Mouse (Mus musculus) CH12.LX (cell line): ENCODE data around the gene Gtf2h1. TPM values are rescaled to one million over a fixed set of nuclear protein-coding genes. Genes with fewer than 3 reads are reported as not detected.

Experiments used
- DNase-seq: peaks from one replicate; pipeline ENCODE4 v3.0.0-alpha.2; 2013; ENCODE audit errors: extremely low read depth
- H3K27ac ChIP-seq: 2 replicates; pipeline ENCODE4 v1.5.1; 2012; ENCODE audit warnings: low read depth, mild to moderate bottlenecking, control low read depth, moderate library complexity; ENCODE audit not compliant: insufficient read depth
- H3K27me3 ChIP-seq: replicated peaks from 2 replicates; pipeline ENCODE3; 2012; ENCODE audit warnings: inconsistent platforms
- H3K36me3 ChIP-seq, 2 experiments: replicated peaks in 1 of 2; 2 replicates each; pipeline versions ENCODE3 to v1.6.1; 2012; ENCODE audit warnings: inconsistent platforms in 1 of 2, low read length in 1 of 2, mild to moderate bottlenecking in 1 of 2, mixed read lengths in 1 of 2, moderate library complexity in 1 of 2; ENCODE audit not compliant: control insufficient read depth in 1 of 2, insufficient read depth in 1 of 2
- H3K4me1 ChIP-seq, 2 experiments: 2 replicates each; pipeline ENCODE4 v1.6.1; 2012; ENCODE audit warnings: inconsistent platforms in 1 of 2, moderate library complexity in 1 of 2; ENCODE audit not compliant: insufficient read depth in 2 of 2, control insufficient read depth in 1 of 2
- H3K4me2 ChIP-seq: 2 replicates; pipeline ENCODE4 v1.6.1; 2012; ENCODE audit warnings: low read depth, mild to moderate bottlenecking, control low read depth; ENCODE audit not compliant: poor library complexity, insufficient read depth, severe bottlenecking
- H3K4me3 ChIP-seq, 3 experiments: fragments of 150-350 bp in 1 of 3; sonication (generic) in 1 of 3; replicated peaks in 1 of 3; 2 replicates each; pipeline versions ENCODE3 to v1.5.1; 2011 to 2012; ENCODE audit warnings: low read depth in 2 of 3, low read length in 2 of 3, mild to moderate bottlenecking in 2 of 3, moderate library complexity in 2 of 3, control low read depth in 1 of 3, improper control_type of control experiment in 1 of 3, inconsistent platforms in 1 of 3, mixed read lengths in 1 of 3; ENCODE audit not compliant: poor library complexity in 1 of 3
- H3K79me2 ChIP-seq: replicated peaks from 2 replicates; pipeline ENCODE4 v1.6.1; 2012; ENCODE audit warnings: mild to moderate bottlenecking, moderate library complexity; ENCODE audit not compliant: control insufficient read depth, poor library complexity, insufficient read depth, severe bottlenecking; ENCODE audit errors: extremely low read depth
- H3K9ac ChIP-seq: 2 replicates; pipeline ENCODE4 v1.6.1; 2012; ENCODE audit warnings: low read depth, mild to moderate bottlenecking, control low read depth, moderate library complexity; ENCODE audit not compliant: insufficient read depth
- H3K9me3 ChIP-seq: replicated peaks from 2 replicates; pipeline ENCODE3; 2012; ENCODE audit warnings: low read length, inconsistent platforms, mixed read lengths
- BHLHE40 ChIP-seq: IDR thresholded peaks from 2 replicates; pipeline ENCODE4 v1.6.1; 2011; ENCODE audit warnings: mild to moderate bottlenecking, low read depth, low read length, improper control_type of control experiment
- CHD1 ChIP-seq: IDR thresholded peaks from 2 replicates; pipeline ENCODE4 v1.6.1; 2012; ENCODE audit warnings: low read depth, low read length, improper control_type of control experiment, inconsistent platforms
- CHD2 ChIP-seq: IDR thresholded peaks from 2 replicates; pipeline ENCODE4 v1.6.1; 2011; ENCODE audit warnings: low read length, improper control_type of control experiment
- CTCF ChIP-seq, 2 experiments: IDR thresholded peaks in 1 of 2; conservative IDR thresholded peaks in 1 of 2; 2 replicates each; pipeline ENCODE4 v1.5.1; 2011 to 2012; ENCODE audit warnings: low read depth in 2 of 2, low read length in 2 of 2, improper control_type of control experiment in 1 of 2, inconsistent platforms in 1 of 2, mild to moderate bottlenecking in 1 of 2, moderate library complexity in 1 of 2
- ELF1 ChIP-seq: IDR thresholded peaks from 2 replicates; pipeline ENCODE4 v1.6.1; 2014; ENCODE audit warnings: low read depth, mild to moderate bottlenecking, inconsistent platforms, low read length, improper control_type of control experiment
- EP300 ChIP-seq: IDR thresholded peaks from 2 replicates; pipeline ENCODE4 v1.6.1; 2011; ENCODE audit warnings: low read length, improper control_type of control experiment
- ETS1 ChIP-seq: conservative IDR thresholded peaks from 2 replicates; pipeline ENCODE4 v1.6.1; 2012; ENCODE audit warnings: low read depth, mild to moderate bottlenecking, inconsistent platforms, low read length, improper control_type of control experiment, moderate library complexity
- GABPA ChIP-seq: IDR thresholded peaks from 2 replicates; pipeline ENCODE4 v1.6.1; 2012; ENCODE audit warnings: low read depth, low read length, improper control_type of control experiment, inconsistent platforms; ENCODE audit not compliant: insufficient replicate concordance
- HCFC1 ChIP-seq: IDR thresholded peaks from 2 replicates; pipeline ENCODE4 v1.6.1; 2012; ENCODE audit warnings: low read depth, mild to moderate bottlenecking, inconsistent platforms, low read length, improper control_type of control experiment
- IRF4 ChIP-seq: IDR thresholded peaks from 2 replicates; pipeline ENCODE4 v1.6.1; 2014; ENCODE audit warnings: low read depth, mild to moderate bottlenecking, inconsistent platforms, low read length, improper control_type of control experiment
- JUN ChIP-seq: IDR thresholded peaks from 2 replicates; pipeline ENCODE4 v1.6.1; 2011; ENCODE audit warnings: low read depth, mild to moderate bottlenecking, low read length, improper control_type of control experiment, moderate library complexity; ENCODE audit not compliant: insufficient read depth
- JUND ChIP-seq: conservative IDR thresholded peaks from 2 replicates; pipeline ENCODE4 v1.6.1; 2011; ENCODE audit warnings: low read depth, low read length, improper control_type of control experiment
- KAT2A ChIP-seq: IDR thresholded peaks from 2 replicates; pipeline ENCODE4 v1.6.1; 2012; ENCODE audit warnings: low read length, improper control_type of control experiment, inconsistent platforms; ENCODE audit not compliant: insufficient replicate concordance
- MAFK ChIP-seq: IDR thresholded peaks from 2 replicates; pipeline ENCODE4 v1.6.1; 2011; ENCODE audit warnings: low read length, improper control_type of control experiment; ENCODE audit not compliant: insufficient replicate concordance
- MAX ChIP-seq: IDR thresholded peaks from 2 replicates; pipeline ENCODE4 v1.6.1; 2011; ENCODE audit warnings: low read length, improper control_type of control experiment
- MAZ ChIP-seq: IDR thresholded peaks from 2 replicates; pipeline ENCODE4 v1.6.1; 2012; ENCODE audit warnings: low read depth, mild to moderate bottlenecking, inconsistent platforms, low read length, improper control_type of control experiment, moderate library complexity
- MEF2A ChIP-seq: IDR thresholded peaks from 2 replicates; pipeline ENCODE4 v1.6.1; 2014; ENCODE audit warnings: low read depth, mild to moderate bottlenecking, inconsistent platforms, low read length, improper control_type of control experiment, borderline replicate concordance
- MXI1 ChIP-seq: IDR thresholded peaks from 2 replicates; pipeline ENCODE4 v1.6.1; 2011; ENCODE audit warnings: mild to moderate bottlenecking, low read depth, low read length, improper control_type of control experiment
- MYC ChIP-seq: IDR thresholded peaks from 2 replicates; pipeline ENCODE4 v1.6.1; 2011; ENCODE audit warnings: low read depth, mild to moderate bottlenecking, improper control_type of control experiment, low read length
- NELFE ChIP-seq: IDR thresholded peaks from 2 replicates; pipeline ENCODE4 v1.6.1; 2011; ENCODE audit warnings: low read depth, low read length, improper control_type of control experiment
- NRF1 ChIP-seq: IDR thresholded peaks from 2 replicates; pipeline ENCODE4 v1.6.1; 2014; ENCODE audit warnings: low read depth, mild to moderate bottlenecking, inconsistent platforms, low read length, improper control_type of control experiment, moderate library complexity
- PAX5 ChIP-seq: IDR thresholded peaks from 2 replicates; pipeline ENCODE4 v1.6.1; 2012; ENCODE audit warnings: low read length, inconsistent platforms, mixed read lengths
- POLR2A ChIP-seq: IDR thresholded peaks from 2 replicates; pipeline ENCODE4 v1.6.1; 2011; ENCODE audit warnings: low read depth, mild to moderate bottlenecking, improper control_type of control experiment, low read length
- POLR2AphosphoS2 ChIP-seq: IDR thresholded peaks from 2 replicates; pipeline ENCODE4 v1.6.1; 2011; ENCODE audit warnings: low read depth, low read length, improper control_type of control experiment
- RAD21 ChIP-seq: IDR thresholded peaks from 2 replicates; pipeline ENCODE4 v1.6.1; 2011; ENCODE audit warnings: low read depth, mild to moderate bottlenecking, low read length, improper control_type of control experiment, moderate library complexity
- RCOR1 ChIP-seq: conservative IDR thresholded peaks from 2 replicates; pipeline ENCODE4 v1.6.1; 2012; ENCODE audit warnings: low read depth, mild to moderate bottlenecking, inconsistent platforms, low read length, improper control_type of control experiment
- SIN3A ChIP-seq: IDR thresholded peaks from 2 replicates; pipeline ENCODE4 v1.6.1; 2012; ENCODE audit warnings: low read length, improper control_type of control experiment, inconsistent platforms
- SMC3 ChIP-seq: IDR thresholded peaks from 2 replicates; pipeline ENCODE4 v1.6.1; 2011; ENCODE audit warnings: low read depth, low read length, improper control_type of control experiment
- TBP ChIP-seq: conservative IDR thresholded peaks from 2 replicates; pipeline ENCODE4 v1.6.1; 2011; ENCODE audit warnings: low read depth, low read length, improper control_type of control experiment
- TCF12 ChIP-seq: IDR thresholded peaks from 2 replicates; pipeline ENCODE4 v1.6.1; 2014; ENCODE audit warnings: low read depth, mild to moderate bottlenecking, inconsistent platforms, low read length, improper control_type of control experiment
- UBTF ChIP-seq: IDR thresholded peaks from 2 replicates; pipeline ENCODE4 v1.6.1; 2012; ENCODE audit warnings: low read depth, mild to moderate bottlenecking, inconsistent platforms, low read length, improper control_type of control experiment, moderate library complexity
- USF1 ChIP-seq: IDR thresholded peaks from 2 replicates; pipeline ENCODE4 v1.6.1; 2014; ENCODE audit warnings: low read depth, mild to moderate bottlenecking, inconsistent platforms, low read length, improper control_type of control experiment
- USF2 ChIP-seq: conservative IDR thresholded peaks from 2 replicates; pipeline ENCODE4 v1.6.1; 2011; ENCODE audit warnings: low read depth, low read length, improper control_type of control experiment
- ZC3H11A ChIP-seq: IDR thresholded peaks from 2 replicates; pipeline ENCODE4 v1.6.1; 2012; ENCODE audit warnings: low read depth, mild to moderate bottlenecking, inconsistent platforms, low read length, improper control_type of control experiment
- ZKSCAN1 ChIP-seq: IDR thresholded peaks from 2 replicates; pipeline ENCODE4 v1.6.1; 2012; ENCODE audit warnings: low read depth, inconsistent platforms, low read length, improper control_type of control experiment, borderline replicate concordance
- ZMIZ1 ChIP-seq: IDR thresholded peaks from 2 replicates; pipeline ENCODE4 v1.6.1; 2012; ENCODE audit warnings: low read depth, mild to moderate bottlenecking, inconsistent platforms, low read length, improper control_type of control experiment
- ZNF384 ChIP-seq: IDR thresholded peaks from 2 replicates; pipeline ENCODE4 v1.6.1; 2012; ENCODE audit warnings: low read depth, low read length, improper control_type of control experiment, inconsistent platforms
- dilution Hi-C: fragments of 300-500 bp; cut with MboI; formaldehyde crosslinking; loops from 2 replicates; pipeline ENCODE4 v1.14.3; 2020; ENCODE audit warnings: low sequenced_read_pairs; ENCODE audit not compliant: extremely low pct_unique_long_range_greater_than_20kb, extremely low pct_ligation_motif_present
- in situ Hi-C: fragments of 300-500 bp; cut with MboI; formaldehyde crosslinking; loops from 3 replicates; pipeline ENCODE4 v1.14.3; 2019; ENCODE audit warnings: low sequenced_read_pairs, low pct_ligation_motif_present, low pct_unique_long_range_greater_than_20kb, mixed read lengths
- polyA plus RNA-seq: library from polyadenylated mRNA; unstranded; fragments of >175 nt; gene quantifications from 2 replicates; pipeline ENCODE4 v1.2.1, GENCODE M21; 2012; ENCODE audit warnings: low read depth; ENCODE audit not compliant: insufficient read length
- total RNA-seq, 2 experiments: library from RNA; depleted of rRNA; stranded (reverse); fragments of 300-350 nt in 1 of 2; fragments of >200 nt in 1 of 2; gene quantifications; 2 replicates each; pipeline ENCODE4 v1.2.3; 2012 to 2014

Gtf2h1 gene
- total RNA-seq (2012; rRNA removed), result 79.2 and 103 TPM in 2 replicates
- total RNA-seq (2014; rRNA removed), result 161 and 198 TPM in 2 replicates
- polyA plus RNA-seq, result 164 and 172 TPM in 2 replicates

- in situ Hi-C loops, result loop anchor here (5.0 kb wide), 1 partner anchor 52 kb away; no protein-coding TSS in a partner anchor
- H3K36me3 ChIP-seq, result peaks cover 3 to 23% of the 10 kb centered on the region in 2 experiments
- no peaks in the 10 kb centered on the region for H3K27me3 ChIP-seq
- DNase-seq, result peak; percentile 98
- H3K4me2 ChIP-seq, result peak within 1 kb of the TSS; percentile 100
- H3K27ac ChIP-seq, result peak within 1 kb of the TSS; percentile 71
- no peaks in the 10 kb centered on the region for H3K9me3 ChIP-seq
- H3K79me2 ChIP-seq, result peaks cover 44% of the 10 kb centered on the region
- peaks cover 2 to 27% of the 10 kb centered on the region in 2 experiments; a peak in 2 of 4 replicates for H3K4me1 ChIP-seq
- dilution Hi-C loops, result no loop called here
- peak within 1 kb of the TSS; percentile 72 for H3K9ac ChIP-seq
- peak within 1 kb of the TSS; percentile 89 to 95 (median 94) for H3K4me3 ChIP-seq
- TF ChIP-seq PAX5 (no peak), BHLHE40 (peak; percentile 97), MXI1 (peak; percentile 77), MAZ (peak; percentile 81; the same call in 1 of the 2 replicates), MYC (peak; percentile 70; the same call in 1 of the 2 replicates), JUN (no peak), KAT2A (peak; percentile 60; the same call in 1 of the 2 replicates), POLR2AphosphoS2 (no peak), JUND (no peak), IRF4 (peak; percentile 38; the same call in 1 of the 2 replicates), SMC3 (no peak), HCFC1 (peak; percentile 85), CHD2 (peak; percentile 88), USF1 (peak; percentile 87), ELF1 (peak; percentile 97), MAX (peak; percentile 95), EP300 (no peak), RAD21 (no peak), SIN3A (peak; percentile 96), UBTF (no peak), NRF1 (peak; percentile 74), ZMIZ1 (no peak), CHD1 (no peak), ZNF384 (no peak), GABPA (no peak; the same call in 1 of the 2 replicates), MEF2A (no peak), RCOR1 (no peak), NELFE (peak; percentile 58), TBP (0 out of 2 replicates have a peak, but pooled peaks have one; percentile 45), TCF12 (peak; percentile 26; the same call in 1 of the 2 replicates), USF2 (peak; percentile 87), MAFK (no peak), CTCF (conservative IDR thresholded peaks at IDR 0.05 in 1 of 2, IDR thresholded peaks at IDR 0.05 in 1 of 2; ENCODE audit: low read depth in 2 of 2, low read length in 2 of 2) (no peak), ZKSCAN1 (no peak), POLR2A (peak; percentile 80), ZC3H11A (no peak), ETS1 (no peak)
Measured at GRCm38 (mm10) chr7:46795287-46796205, at the start of gene Gtf2h1, which contains the start of gene Hps5. Gtf2h1 (plus strand) TSS chr7:46796103. Hps5 (minus strand) TSS chr7:46796064.
